Mouse (Mus musculus) right cerebral cortex, postnatal 36 days (tissue): ENCODE measurements around the gene Tbx19.

Experiments used
- DNase-seq, 2 experiments: peaks; one replicate each; pipeline ENCODE4 v3.0.0; 2022; ENCODE audit warnings: low spot score in 2 of 2, mixed read lengths in 1 of 2

Gene Tbx19

GRCm38 (mm10) chr1:165114460-165115175 lies 46.0 kb downstream of the Tbx19 start:
- no peak for DNase-seq

- no peak for DNase-seq
Observed at GRCm38 (mm10) chr1:165113700-165114099, 46.9 kb downstream of the Tbx19 start.

GRCm38 (mm10) chr1:165110659-165111058 lies 49.9 kb downstream of the Tbx19 start:
- no peak for DNase-seq

- DNase-seq = no peak
Observed at GRCm38 (mm10) chr1:165109135-165109534, 51.4 kb downstream of the Tbx19 start.

- DNase-seq = no peak
Observed at GRCm38 (mm10) chr1:165108477-165108876, 52.1 kb downstream of the Tbx19 start.

- no peak for DNase-seq
Observed at GRCm38 (mm10) chr1:165106011-165106385, 54.6 kb downstream of the Tbx19 start.

- DNase-seq = no peak
Observed at GRCm38 (mm10) chr1:165105270-165106010, 55.1 kb downstream of the Tbx19 start.

GRCm38 (mm10) chr1:165104707-165105259 lies 55.8 kb downstream of the Tbx19 start:
- peak; percentile 78 for DNase-seq

- no peak for DNase-seq
Observed at GRCm38 (mm10) chr1:165099569-165099968, 61.0 kb downstream of the Tbx19 start.

GRCm38 (mm10) chr1:165094871-165095270 lies 65.7 kb downstream of the Tbx19 start:
- DNase-seq = no peak

GRCm38 (mm10) chr1:165091721-165092120 lies 68.9 kb downstream of the Tbx19 start:
- peak; percentile 86 to 90 for DNase-seq

- no peak for DNase-seq
Observed at GRCm38 (mm10) chr1:165089556-165089955, 71.0 kb downstream of the Tbx19 start.
